Mouse (Mus musculus) adrenal gland, postnatal 25 days (tissue): ENCODE data around the gene Cdv3. TPM values are rescaled to one million over a fixed set of nuclear protein-coding genes. Genes with fewer than 3 reads are reported as not detected.

ENCODE experiments used
- DNase-seq: peaks from one replicate; pipeline ENCODE4 v3.0.0; 2021; ENCODE audit warnings: mixed read lengths
- long read RNA-seq: library from polyadenylated mRNA; stranded (forward); transcript quantifications from one replicate; pipeline ENCODE4 v2.0.0, GENCODE M21; 2021
- total RNA-seq: library from RNA; stranded (reverse); gene quantifications from 2 replicates; pipeline ENCODE4 v1.2.3, GENCODE M21; 2021

Cdv3 gene
- total RNA-seq: 193 and 227 TPM in 2 replicates
- long read RNA-seq, partial matches to known transcripts: 4 of 15 reads
- long read RNA-seq, other reads (novel, unspliced or antisense): 7 of 15 reads

GRCm38 (mm10) chr9:103365290-103366247, at the start of gene Cdv3:
Gene Cdv3 (minus strand): TSS chr9:103365840.
- DNase-seq: peak; percentile 97

GRCm38 (mm10) chr9:103413457-103413856, 47.8 kb upstream of the Cdv3 start:
- no peak for DNase-seq

- no peak for DNase-seq
These were observed 43.5 kb upstream of the Cdv3 start for GRCm38 (mm10) chr9:103409119-103409518.

GRCm38 (mm10) chr9:103408136-103408777, 42.6 kb upstream of the Cdv3 start:
- no peak for DNase-seq

GRCm38 (mm10) chr9:103403331-103403973, 37.8 kb upstream of the Cdv3 start:
- DNase-seq: no peak

DNA sequence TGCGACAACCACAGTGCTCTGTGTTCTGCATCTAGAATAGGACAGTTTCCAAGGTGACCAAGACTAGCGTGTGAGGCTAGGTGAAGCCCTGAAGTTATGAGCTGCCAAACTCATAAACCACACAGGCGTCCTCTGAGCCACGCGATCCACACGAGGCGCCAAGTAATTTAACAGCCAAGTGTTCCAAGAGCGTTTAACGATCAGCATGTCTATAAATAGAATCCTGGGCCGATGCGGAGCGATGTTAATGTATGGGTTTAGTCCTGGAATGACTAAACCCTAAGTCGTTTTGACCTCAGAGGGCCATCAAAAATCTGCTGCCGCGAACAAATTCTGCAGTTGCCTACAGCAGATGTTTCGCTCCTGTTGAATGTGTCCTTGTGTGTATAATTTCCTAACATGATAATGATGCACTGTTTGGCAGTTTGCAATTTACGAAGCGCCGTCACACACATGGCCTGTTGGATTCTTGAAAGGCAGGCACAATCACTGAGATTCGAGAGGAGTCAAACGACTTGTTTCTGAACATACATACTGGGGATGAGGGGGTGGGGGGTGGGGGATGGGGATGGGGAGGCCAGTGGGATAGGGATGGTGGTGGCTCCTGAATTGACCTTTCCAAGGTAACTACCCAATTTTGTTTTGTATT, 33.0 kb upstream of the Cdv3 start:
- no peak for DNase-seq

DNA sequence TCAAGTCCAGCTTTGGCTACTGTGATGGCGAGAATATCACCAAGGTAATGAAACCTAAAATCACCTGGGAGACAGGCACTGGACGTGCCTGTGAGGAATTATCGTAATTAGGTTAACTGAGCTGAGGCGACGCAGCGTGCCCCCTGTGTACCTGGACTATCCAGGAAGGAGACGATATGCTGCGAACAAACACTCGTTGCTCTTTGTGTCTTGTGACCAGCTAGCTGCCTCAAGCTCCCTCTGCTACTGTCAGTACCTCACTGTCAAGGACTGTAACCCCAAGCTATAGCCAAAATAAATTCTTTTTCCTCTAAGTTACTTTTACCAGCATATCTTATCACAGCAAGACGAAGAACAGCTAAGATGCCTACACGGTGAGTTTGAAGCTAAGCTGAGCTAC, 27.6 kb upstream of the Cdv3 start:
- no peak for DNase-seq

DNA sequence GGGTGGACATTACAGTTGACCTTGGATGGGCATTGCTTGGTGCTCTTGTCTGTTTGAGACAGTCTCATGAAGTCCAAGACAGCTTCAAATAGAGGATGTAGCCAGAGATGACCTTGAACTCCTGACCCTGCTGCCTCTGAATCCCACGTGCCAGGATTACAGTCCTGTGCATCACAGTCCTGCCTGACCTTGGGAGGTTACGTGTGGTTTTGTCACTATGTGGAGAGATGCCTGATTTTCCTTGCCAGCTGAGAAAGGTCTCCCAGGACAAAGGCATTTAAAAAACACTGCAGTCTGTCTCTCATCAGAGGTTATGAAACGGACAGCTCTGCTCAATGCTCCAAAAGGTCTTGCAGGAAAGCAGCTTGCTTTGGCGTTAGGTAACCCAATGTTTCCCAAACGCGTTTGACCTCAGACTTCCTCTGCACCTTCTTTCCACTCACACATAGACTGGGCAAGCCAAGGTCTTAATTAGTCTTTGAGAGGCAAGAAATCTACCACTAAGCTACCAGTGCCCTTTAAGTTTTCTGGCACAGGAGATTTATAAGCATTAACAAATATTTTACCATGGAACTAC, 26.2 kb upstream of the Cdv3 start:
- peak; percentile 30 for DNase-seq

GRCm38 (mm10) chr9:103389261-103389660, 23.6 kb upstream of the Cdv3 start:
- DNase-seq: no peak

- DNase-seq: no peak
These were observed 21.5 kb upstream of the Cdv3 start for GRCm38 (mm10) chr9:103387011-103387653.

DNA sequence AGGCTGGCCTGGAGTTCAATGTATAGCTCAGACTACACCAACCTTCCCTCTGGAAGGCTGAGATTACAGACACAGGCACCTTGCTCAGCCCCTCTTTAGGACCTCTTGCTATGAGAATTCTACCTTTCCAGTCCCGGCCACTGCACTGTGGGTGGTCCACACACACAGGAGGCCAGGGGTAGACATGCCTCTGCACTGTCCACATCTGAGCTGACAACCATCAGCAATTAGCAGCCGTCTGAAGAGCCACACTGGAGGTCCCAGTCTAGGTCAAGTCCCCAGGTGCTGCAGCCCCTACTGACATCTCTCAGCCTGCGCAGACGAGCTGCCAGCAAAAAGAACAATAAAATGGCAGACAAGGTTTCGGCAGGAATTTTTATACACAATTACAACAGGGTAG, 20.9 kb upstream of the Cdv3 start:
- no peak for DNase-seq

GRCm38 (mm10) chr9:103385600-103385999, 20.0 kb upstream of the Cdv3 start:
- no peak for DNase-seq

DNA sequence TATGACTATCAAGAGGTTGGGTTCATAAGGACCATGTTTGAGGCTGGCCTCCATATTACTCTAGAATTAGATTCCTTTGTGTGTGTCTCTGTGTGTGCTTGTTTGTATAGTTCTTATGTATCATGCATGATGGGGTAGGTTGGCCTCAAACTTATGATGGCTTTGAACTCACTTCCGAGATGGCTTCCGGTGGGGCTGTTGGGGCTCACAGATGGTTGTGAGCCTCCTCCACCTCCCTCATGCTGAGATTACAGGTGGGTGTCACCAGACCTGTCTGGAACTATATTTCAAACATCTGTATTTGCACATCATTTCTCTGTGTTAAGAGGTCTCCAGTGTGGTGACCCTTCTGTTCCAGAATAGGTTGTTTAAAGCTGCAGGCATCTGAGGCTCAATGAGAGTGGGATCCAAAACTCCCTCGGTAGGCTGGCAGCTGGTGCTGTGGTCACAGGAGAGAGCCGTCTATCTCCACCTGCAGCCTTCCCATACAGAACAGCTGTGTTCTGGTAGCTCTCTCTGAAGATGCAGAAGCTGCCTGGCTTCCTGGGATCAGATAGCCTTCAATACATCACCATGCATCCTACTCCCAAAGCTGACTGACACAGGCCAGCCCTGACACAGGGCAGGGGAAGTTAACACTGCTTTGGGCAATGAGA, 18.6 kb upstream of the Cdv3 start:
- DNase-seq: no peak

DNA sequence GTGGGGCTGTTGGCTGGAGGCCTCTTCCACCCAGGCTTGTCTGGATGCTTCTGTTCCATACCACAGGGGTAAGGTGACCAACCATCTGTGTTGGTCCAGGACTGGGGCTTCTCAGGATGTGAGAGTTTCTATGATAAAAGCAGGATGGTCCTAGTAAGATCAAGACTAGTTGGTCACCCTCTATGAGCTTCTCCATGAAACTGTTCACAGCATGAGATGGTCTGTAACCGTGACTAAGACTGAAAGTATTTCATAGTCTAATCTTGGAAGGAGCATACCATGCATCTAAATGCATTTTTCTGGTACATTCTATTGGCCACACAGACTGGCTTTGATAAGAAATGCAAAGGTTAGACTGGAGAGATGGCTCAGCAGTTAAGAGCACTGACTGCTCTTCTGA, 17.9 kb upstream of the Cdv3 start:
- DNase-seq: no peak

- DNase-seq: no peak
These were observed 17.3 kb upstream of the Cdv3 start for GRCm38 (mm10) chr9:103382989-103383388.

DNA sequence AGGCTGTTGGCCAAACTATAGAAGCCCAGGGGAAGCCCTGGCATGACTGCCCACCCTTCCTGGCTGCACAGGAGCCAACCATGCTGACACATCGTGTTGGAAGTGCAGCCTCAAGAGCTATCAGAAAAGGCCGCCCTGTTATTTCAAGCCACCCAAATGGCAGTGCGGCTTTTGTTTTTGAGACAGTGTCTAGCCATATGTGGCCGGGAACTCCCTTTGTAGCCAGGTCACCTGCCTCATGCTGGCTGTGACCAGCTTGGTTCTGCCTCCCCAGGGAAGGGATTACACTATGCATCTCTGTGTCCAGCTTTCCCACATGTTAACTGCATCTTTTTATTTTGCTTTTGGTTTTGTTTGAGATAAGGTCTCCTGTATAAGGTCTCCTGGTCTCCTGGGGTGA, 14.9 kb upstream of the Cdv3 start:
- DNase-seq: no peak

DNA sequence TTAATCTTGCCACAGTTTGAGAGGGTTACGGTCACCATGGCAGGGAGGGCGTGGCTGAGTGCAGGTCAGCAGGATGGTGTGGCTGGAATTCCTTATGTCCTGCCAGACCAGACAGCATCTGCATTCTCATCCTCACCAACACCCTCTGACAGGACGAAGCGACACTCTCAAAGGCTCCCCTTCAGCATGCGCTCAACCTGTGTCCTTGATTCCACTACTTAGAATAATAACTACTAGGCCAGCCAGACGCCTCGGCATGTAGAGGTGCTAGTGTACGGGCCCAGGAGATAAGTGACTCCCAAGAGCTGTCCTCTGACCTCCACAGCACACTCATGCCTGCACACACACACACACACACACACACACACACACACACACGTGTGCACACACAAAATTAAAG, 13.6 kb upstream of the Cdv3 start:
- DNase-seq: no peak

DNA sequence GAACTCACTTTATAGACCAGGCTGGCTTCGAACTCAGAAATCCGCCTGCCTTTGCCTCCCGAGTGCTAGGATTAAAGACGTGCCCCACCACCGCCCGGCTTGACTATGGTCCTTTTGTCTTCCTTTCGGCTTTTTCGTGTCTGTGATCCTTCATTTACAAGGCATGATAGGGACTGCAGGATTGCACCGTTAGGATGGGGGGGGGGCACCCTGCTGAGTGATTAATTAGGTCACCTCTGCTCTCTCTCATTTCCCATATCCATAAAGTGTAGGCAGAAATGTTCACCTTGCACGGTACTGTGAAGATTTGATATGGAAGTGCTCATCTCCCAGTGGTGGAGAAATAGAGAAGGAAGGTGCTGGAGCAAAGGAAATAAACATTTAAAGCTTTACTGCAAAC, 13.0 kb upstream of the Cdv3 start:
- no peak for DNase-seq

DNA sequence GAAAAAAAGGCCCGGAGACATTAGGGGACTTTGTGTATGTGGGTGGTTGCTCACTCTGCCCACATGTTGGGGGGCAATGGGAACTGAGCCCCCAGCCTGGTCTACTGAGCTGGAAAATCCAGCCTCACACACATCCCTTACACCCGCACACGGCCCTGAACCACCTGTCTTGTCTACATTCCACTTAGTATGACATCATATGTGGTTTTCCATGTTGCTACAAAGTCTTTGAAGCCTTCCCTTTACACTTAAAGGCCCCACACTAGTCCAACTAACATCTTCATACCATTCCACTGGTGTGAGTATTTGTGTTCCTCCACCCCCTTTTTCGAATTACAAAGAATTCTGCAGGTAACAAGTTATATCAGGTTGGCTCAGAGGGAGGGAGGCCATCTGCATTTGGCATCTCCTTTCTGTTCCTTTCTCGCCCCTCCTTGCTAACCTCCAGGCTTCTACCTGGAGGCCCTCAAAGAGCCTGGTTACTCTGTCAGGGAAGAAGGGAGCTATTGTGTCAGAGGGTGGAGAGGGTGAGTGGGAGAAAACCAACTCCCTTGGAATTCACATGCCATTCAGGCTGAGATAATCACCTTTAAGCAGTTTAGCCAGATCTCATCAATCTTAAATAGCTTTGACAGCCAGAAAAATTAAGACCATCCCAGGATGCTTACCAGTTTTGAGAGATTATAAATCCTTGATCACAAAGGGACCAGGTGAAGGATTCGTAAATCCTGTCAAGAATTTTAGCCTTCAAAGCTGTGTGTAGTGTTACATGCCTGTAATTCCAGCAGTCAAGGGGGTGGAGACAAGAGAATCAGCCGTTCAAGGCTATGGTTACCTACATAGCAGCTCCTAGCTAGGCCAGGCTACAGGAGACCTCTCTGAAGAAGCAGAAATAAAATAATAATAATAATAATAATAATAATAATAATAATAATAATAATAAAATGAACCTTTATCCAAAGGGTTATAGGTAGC, 11.0 kb upstream of the Cdv3 start:
- DNase-seq: no peak
